In genomic region chr8:106971916-106972315, GRCm38 (mm10) we compare ENCODE assay signal across 9 mouse cellular contexts. TPM values are rescaled to one million over a fixed set of nuclear protein-coding genes. Genes with fewer than 3 reads are reported as not detected.
DNase-seq lines count a peak whose midpoint lies in the region; ATAC-seq and TF ChIP-seq lines count a peak whose summit lies in the region.
"Had no signal": no experiment of that assay in that cellular context is flagged by ENCODE, and none has a peak within 500 bp of the region (broad histone marks: within the 10 kb centered on the region; RNA-seq: fewer than 3 reads in every experiment).

No protein-coding gene starts in this region.

- H3K27me3 ChIP-seq in limb, embryonic 15.5 days = no peaks in the 10 kb centered on the region
- H3K27me3 ChIP-seq in limb, embryonic 10.5 days (ENCODE audit: low read depth, poor library complexity, severe bottlenecking) = no peaks in the 10 kb centered on the region
- H3K27me3 ChIP-seq in heart, adult 2 months (ENCODE audit: control insufficient read depth, insufficient read depth, low read length) = no peaks in the 10 kb centered on the region
- no peaks in the 10 kb centered on the region for H3K27me3 ChIP-seq in stomach, embryonic 16.5 days (ENCODE audit: control insufficient read depth, insufficient read depth, low read length)

- H3K79me2 ChIP-seq in heart, adult 2 months (replicated peaks; ENCODE audit: control insufficient read depth, insufficient read depth, low read length) = no peaks in the 10 kb centered on the region; the same call in 1 of the 2 replicates

- H3K27ac ChIP-seq in limb, embryonic 15.5 days = 0 out of 2 replicates have a peak overlapping the region, but pooled peaks have one; percentile 13
- H3K27ac ChIP-seq in limb, embryonic 10.5 days = no peak overlapping the region
- H3K27ac ChIP-seq in heart, adult 2 months = peak overlapping the region; percentile 69
- H3K27ac ChIP-seq in stomach, embryonic 16.5 days (ENCODE audit: low read length) = peak overlapping the region; percentile 33; the same call in 1 of the 2 replicates
- H3K27ac ChIP-seq: hindbrain, embryonic 14.5 days had no signal

- no peak overlapping the region for H3K9ac ChIP-seq in limb, embryonic 15.5 days
- H3K9ac ChIP-seq in heart, adult 2 months (ENCODE audit: low read depth, low read length) = no peak overlapping the region
- H3K9ac ChIP-seq in stomach, embryonic 16.5 days (ENCODE audit: low read length) = no peak overlapping the region
- H3K9ac ChIP-seq: hindbrain, embryonic 14.5 days had no signal

- no peaks in the 10 kb centered on the region for H3K36me3 ChIP-seq in limb, embryonic 15.5 days
- H3K36me3 ChIP-seq in limb, embryonic 10.5 days = no peaks in the 10 kb centered on the region
- peaks cover 5% of the 10 kb centered on the region for H3K36me3 ChIP-seq in heart, adult 2 months (ENCODE audit: control insufficient read depth, insufficient read depth, low read length)
- no peaks in the 10 kb centered on the region for H3K36me3 ChIP-seq in stomach, embryonic 16.5 days (ENCODE audit: control insufficient read depth, insufficient read depth, low read length)

- TF ChIP-seq POLR2A in heart, adult 2 months (IDR thresholded peaks at IDR 0.05; ENCODE audit: insufficient read depth, low read depth, low read length) = no peak

- 70% methylated on average over 5 of the region's 5 CpGs for WGBS in limb, embryonic 15.5 days
- 83% methylated on average over 5 of the region's 5 CpGs for WGBS in limb, embryonic 10.5 days
- WGBS in heart, adult 2 months = 27% methylated on average over 5 of the region's 5 CpGs
- WGBS in stomach, embryonic 16.5 days = 52% methylated on average over 5 of the region's 5 CpGs

- no peak overlapping the region for H3K4me2 ChIP-seq in limb, embryonic 15.5 days
- H3K4me2 ChIP-seq in stomach, embryonic 16.5 days (ENCODE audit: low read depth, low read length) = no peak overlapping the region
- H3K4me2 ChIP-seq: hindbrain, embryonic 14.5 days had no signal

- intact Hi-C loops in heart, adult 2 months (cut with DNase I) = loop anchor here (2.0 kb wide), 1 partner anchor 37 kb away; the partner anchor contains the start of gene Sntb2

- TF ChIP-seq CTCF in heart, adult 2 months (IDR thresholded peaks at IDR 0.05) = no peak

- peak; percentile 64; the same call in 1 of the 2 replicates for TF ChIP-seq EP300 in heart, adult 2 months (IDR thresholded peaks at IDR 0.05; ENCODE audit: insufficient read depth, low read depth, low read length)

- no peaks in the 10 kb centered on the region for H3K9me3 ChIP-seq in limb, embryonic 15.5 days
- no peaks in the 10 kb centered on the region for H3K9me3 ChIP-seq in limb, embryonic 10.5 days (replicated peaks)
- no peaks in the 10 kb centered on the region for H3K9me3 ChIP-seq in stomach, embryonic 16.5 days (replicated peaks; ENCODE audit: control insufficient read depth, low read length)

- H3K4me3 ChIP-seq in limb, embryonic 15.5 days = no peak overlapping the region
- H3K4me3 ChIP-seq in limb, embryonic 10.5 days = no peak overlapping the region
- no peak overlapping the region for H3K4me3 ChIP-seq in heart, adult 2 months
- H3K4me3 ChIP-seq in stomach, embryonic 16.5 days (replicated peaks; ENCODE audit: low read length) = no peak overlapping the region

- H3K4me1 ChIP-seq in limb, embryonic 15.5 days = peaks cover 2% of the 10 kb centered on the region; the same call in 1 of the 2 replicates
- no peaks in the 10 kb centered on the region for H3K4me1 ChIP-seq in limb, embryonic 10.5 days
- peaks cover 12% of the 10 kb centered on the region for H3K4me1 ChIP-seq in heart, adult 2 months (ENCODE audit: control insufficient read depth, insufficient read depth, low read length)
- H3K4me1 ChIP-seq in stomach, embryonic 16.5 days (ENCODE audit: control insufficient read depth, insufficient read depth, low read length) = peaks cover 16% of the 10 kb centered on the region; the same call in 1 of the 2 replicates

- no peak for ATAC-seq in limb, embryonic 15.5 days (ENCODE audit: insufficient number of reproducible peaks, low FRiP score, low TSS enrichment, low read depth)
- no peak for ATAC-seq in stomach, embryonic 16.5 days (ENCODE audit: insufficient read depth, low FRiP score)

- DNase-seq in limb, embryonic 10.5 days (ENCODE audit: low spot score) = no peak
- DNase-seq in heart, adult 2 months = peak in 1 of 2 experiments; percentile 50
- DNase-seq in kidney, postnatal 14 days = peak; percentile 49
- no peak for DNase-seq in B cell, adult 2 months
- DNase-seq in layer of hippocampus, adult 8-10 months (ENCODE audit: low spot score in 2 of 2) = no peak
- DNase-seq: spleen, adult 18-20 months had no signal

RNA-seq across cellular contexts. Expression of gene Sntb2, which starts 36.4 kb away (rescaled TPM):
- polyA plus RNA-seq in limb, embryonic 15.5 days (2015; fragmentation: Nextera tagmentation; extraction: Ambion mirVana) = 14.9 and 17.8 TPM in 2 replicates
- polyA plus RNA-seq in limb, embryonic 10.5 days (2016; fragmentation: Nextera tagmentation; extraction: Ambion mirVana) = 15.8 and 15.9 TPM in 2 replicates
- total RNA-seq in heart, adult 2 months (2021) = 10 to 100 TPM; 10.0 to 10.7 TPM
- polyA plus RNA-seq in heart, adult 2 months (2012; rRNA removed) = 4.5 and 8.8 TPM in 2 replicates
- polyA plus RNA-seq in stomach, embryonic 16.5 days (2015; fragmentation: Nextera tagmentation; extraction: Ambion mirVana) = 8.7 and 11.8 TPM in 2 replicates
- 10 to 100 TPM; 19.2 to 32.0 (median 24.1) TPM for total RNA-seq in layer of hippocampus, adult 8-10 months (2022)

RNA-seq across cellular contexts. Expression of gene Vps4a, which starts 59.1 kb away (rescaled TPM):
- 71.3 and 79.3 TPM in 2 replicates for polyA plus RNA-seq in limb, embryonic 15.5 days (2015; fragmentation: Nextera tagmentation; extraction: Ambion mirVana)
- polyA plus RNA-seq in limb, embryonic 10.5 days (2016; fragmentation: Nextera tagmentation; extraction: Ambion mirVana) = 56.4 and 67.5 TPM in 2 replicates
- 10 to 100 TPM; 57.1 to 58.3 TPM for total RNA-seq in heart, adult 2 months (2021)
- polyA plus RNA-seq in heart, adult 2 months (2012; rRNA removed) = 32.3 and 53.6 TPM in 2 replicates
- 60.6 and 62.1 TPM in 2 replicates for polyA plus RNA-seq in stomach, embryonic 16.5 days (2015; fragmentation: Nextera tagmentation; extraction: Ambion mirVana)
- 100 to 1,000 TPM; 104 to 117 (median 108) TPM for total RNA-seq in layer of hippocampus, adult 8-10 months (2022)
